Mouse (Mus musculus): ENCODE results near the gene Inmt. TPM values are rescaled to one million over a fixed set of nuclear protein-coding genes. Genes with fewer than 3 reads are reported as not detected.

Inmt gene
- total and polyA plus RNA-seq, 3 experiments = not detected

GRCm38 (mm10) chr6:55163046-55163584 is 11.7 kb downstream of the Inmt start (continued):
- no peak for TF ChIP-seq MEF2A (IDR thresholded peaks at IDR 0.05; ENCODE audit: borderline replicate concordance, low read depth, low read length)

GRCm38 (mm10) chr6:55161311-55161761 is 13.5 kb downstream of the Inmt start:
- H3K36me3 ChIP-seq (replicated peaks in 1 of 2; ENCODE audit: control insufficient read depth in 1 of 2, insufficient read depth in 1 of 2, low read length in 1 of 2) = no peaks in the 10 kb centered on the region
- no peak overlapping the region for H3K27ac ChIP-seq (ENCODE audit: insufficient read depth, low read depth)
- DNase-seq (ENCODE audit: extremely low read depth) = no peak
- no peak overlapping the region for H3K4me2 ChIP-seq (ENCODE audit: insufficient read depth, low read depth, poor library complexity, severe bottlenecking)
- H3K9me3 ChIP-seq (replicated peaks; ENCODE audit: low read length) = no peaks in the 10 kb centered on the region
- no peaks in the 10 kb centered on the region for H3K79me2 ChIP-seq (replicated peaks; ENCODE audit: control insufficient read depth, extremely low read depth, insufficient read depth, poor library complexity, severe bottlenecking)
- peaks cover 2% of the 10 kb centered on the region for H3K27me3 ChIP-seq (replicated peaks)
- H3K4me3 ChIP-seq (replicated peaks in 1 of 3; ENCODE audit: low read depth in 2 of 3, low read length in 2 of 3, poor library complexity in 1 of 3) = no peak overlapping the region
- peaks cover 0 to 5% of the 10 kb centered on the region in 2 experiments; a peak in 1 of 4 replicates for H3K4me1 ChIP-seq (ENCODE audit: control insufficient read depth in 1 of 2, insufficient read depth in 2 of 2)
- dilution Hi-C loops (cut with MboI; ENCODE audit: extremely low pct_ligation_motif_present, extremely low pct_unique_long_range_greater_than_20kb, low sequenced_read_pairs) = no loop called here
- in situ Hi-C loops (cut with MboI; ENCODE audit: low pct_ligation_motif_present, low pct_unique_long_range_greater_than_20kb, low sequenced_read_pairs) = loop anchor here (10.0 kb wide), 3 partner anchors 237 to 457 kb away; no protein-coding TSS in a partner anchor
- H3K9ac ChIP-seq (ENCODE audit: insufficient read depth, low read depth) = no peak overlapping the region
- no peak for TF ChIP-seq CTCF (conservative IDR thresholded peaks at IDR 0.05 in 1 of 2, IDR thresholded peaks at IDR 0.05 in 1 of 2; ENCODE audit: low read depth in 2 of 2, low read length in 2 of 2)
- TF ChIP-seq ZMIZ1 (IDR thresholded peaks at IDR 0.05; ENCODE audit: low read depth, low read length) = no peak
- no peak for TF ChIP-seq NRF1 (IDR thresholded peaks at IDR 0.05; ENCODE audit: low read depth, low read length)
- no peak for TF ChIP-seq ZKSCAN1 (IDR thresholded peaks at IDR 0.05; ENCODE audit: borderline replicate concordance, low read depth, low read length)
- TF ChIP-seq MXI1 (IDR thresholded peaks at IDR 0.05; ENCODE audit: low read depth, low read length) = no peak
- no peak for TF ChIP-seq JUND (conservative IDR thresholded peaks at IDR 0.05; ENCODE audit: low read depth, low read length)
- TF ChIP-seq CHD2 (IDR thresholded peaks at IDR 0.05; ENCODE audit: low read length) = no peak
- no peak for TF ChIP-seq USF1 (IDR thresholded peaks at IDR 0.05; ENCODE audit: low read depth, low read length)
- no peak for TF ChIP-seq POLR2A (IDR thresholded peaks at IDR 0.05; ENCODE audit: low read depth, low read length)
- TF ChIP-seq MYC (IDR thresholded peaks at IDR 0.05; ENCODE audit: low read depth, low read length) = no peak
- TF ChIP-seq SIN3A (IDR thresholded peaks at IDR 0.05; ENCODE audit: low read length) = no peak
- TF ChIP-seq RAD21 (IDR thresholded peaks at IDR 0.05; ENCODE audit: low read depth, low read length) = no peak
- no peak for TF ChIP-seq POLR2AphosphoS2 (IDR thresholded peaks at IDR 0.05; ENCODE audit: low read depth, low read length)
- TF ChIP-seq CHD1 (IDR thresholded peaks at IDR 0.05; ENCODE audit: low read depth, low read length) = no peak
- no peak for TF ChIP-seq MAX (IDR thresholded peaks at IDR 0.05; ENCODE audit: low read length)
- TF ChIP-seq HCFC1 (IDR thresholded peaks at IDR 0.05; ENCODE audit: low read depth, low read length) = no peak
- no peak for TF ChIP-seq GABPA (IDR thresholded peaks at IDR 0.05; ENCODE audit: insufficient replicate concordance, low read depth, low read length)
- no peak for TF ChIP-seq RCOR1 (conservative IDR thresholded peaks at IDR 0.05; ENCODE audit: low read depth, low read length)
- TF ChIP-seq USF2 (conservative IDR thresholded peaks at IDR 0.05; ENCODE audit: low read depth, low read length) = no peak
- no peak for TF ChIP-seq ZNF384 (IDR thresholded peaks at IDR 0.05; ENCODE audit: low read depth, low read length)

Data from CH12.LX (cell line).